Mouse (Mus musculus): ENCODE results near the gene Cep41.
A peak's percentile ranks its signal among the peaks of the same experiment; 100 is the strongest.

The Cep41 gene

GRCm38 (mm10) chr6:30673764-30674561, 19.6 kb downstream of the Cep41 start:
- peak; percentile 52 for DNase-seq (ENCODE audit: low spot score)

- no peak for DNase-seq (ENCODE audit: low spot score)
These were observed 21.9 kb downstream of the Cep41 start for GRCm38 (mm10) chr6:30671696-30672095.

GRCm38 (mm10) chr6:30667585-30667984, 26.0 kb downstream of the Cep41 start:
- DNase-seq (ENCODE audit: low spot score) = no peak

- DNase-seq (ENCODE audit: low spot score) = no peak
These were observed 27.5 kb downstream of the Cep41 start for GRCm38 (mm10) chr6:30666043-30666442.

- no peak for DNase-seq (ENCODE audit: low spot score)
These were observed 28.3 kb downstream of the Cep41 start for GRCm38 (mm10) chr6:30665296-30665695.

GRCm38 (mm10) chr6:30664776-30665175, 28.8 kb downstream of the Cep41 start:
- DNase-seq (ENCODE audit: low spot score) = no peak

GRCm38 (mm10) chr6:30658619-30659018, 34.9 kb downstream of the Cep41 start:
- no peak for DNase-seq (ENCODE audit: low spot score)

- DNase-seq (ENCODE audit: low spot score) = no peak
These were observed 36.3 kb downstream of the Cep41 start for GRCm38 (mm10) chr6:30657279-30657678.

GRCm38 (mm10) chr6:30654932-30655331, 38.6 kb downstream of the Cep41 start:
- DNase-seq (ENCODE audit: low spot score) = no peak

- DNase-seq (ENCODE audit: low spot score) = peak; percentile 45
These were observed 39.1 kb downstream of the Cep41 start for GRCm38 (mm10) chr6:30654402-30654859.

- no peak for DNase-seq (ENCODE audit: low spot score)
These were observed 40.0 kb downstream of the Cep41 start for GRCm38 (mm10) chr6:30653518-30653917.

- peak; percentile 33 for DNase-seq (ENCODE audit: low spot score)
These were observed 40.9 kb downstream of the Cep41 start for GRCm38 (mm10) chr6:30652425-30653188.

GRCm38 (mm10) chr6:30649651-30650296, 43.8 kb downstream of the Cep41 start:
- DNase-seq (ENCODE audit: low spot score) = no peak

- DNase-seq (ENCODE audit: low spot score) = no peak
These were observed 48.2 kb downstream of the Cep41 start for GRCm38 (mm10) chr6:30645379-30645778.

GRCm38 (mm10) chr6:30644462-30644861, 49.1 kb downstream of the Cep41 start:
- peak; percentile 19 for DNase-seq (ENCODE audit: low spot score)

GRCm38 (mm10) chr6:30643694-30644460, 49.7 kb downstream of the Cep41 start:
- no peak for DNase-seq (ENCODE audit: low spot score)

- no peak for DNase-seq (ENCODE audit: low spot score)
These were observed 54.8 kb downstream of the Cep41 start, which contains the start of gene Cpa1 for GRCm38 (mm10) chr6:30638674-30639268. Gene Cpa1 (plus strand): TSS chr6:30639218.

GRCm38 (mm10) chr6:30636186-30636842, 57.2 kb downstream of the Cep41 start:
- peak; percentile 83 for DNase-seq (ENCODE audit: low spot score)

GRCm38 (mm10) chr6:30635361-30635862, 58.1 kb downstream of the Cep41 start:
- peak; percentile 65 for DNase-seq (ENCODE audit: low spot score)

- no peak for DNase-seq (ENCODE audit: low spot score)
These were observed 63.6 kb downstream of the Cep41 start for GRCm38 (mm10) chr6:30629989-30630388.

GRCm38 (mm10) chr6:30628152-30628551, 65.4 kb downstream of the Cep41 start:
- DNase-seq (ENCODE audit: low spot score) = peak; percentile 68
